Mouse (Mus musculus): ENCODE results near the gene Pced1b.

Pced1b gene

DNA sequence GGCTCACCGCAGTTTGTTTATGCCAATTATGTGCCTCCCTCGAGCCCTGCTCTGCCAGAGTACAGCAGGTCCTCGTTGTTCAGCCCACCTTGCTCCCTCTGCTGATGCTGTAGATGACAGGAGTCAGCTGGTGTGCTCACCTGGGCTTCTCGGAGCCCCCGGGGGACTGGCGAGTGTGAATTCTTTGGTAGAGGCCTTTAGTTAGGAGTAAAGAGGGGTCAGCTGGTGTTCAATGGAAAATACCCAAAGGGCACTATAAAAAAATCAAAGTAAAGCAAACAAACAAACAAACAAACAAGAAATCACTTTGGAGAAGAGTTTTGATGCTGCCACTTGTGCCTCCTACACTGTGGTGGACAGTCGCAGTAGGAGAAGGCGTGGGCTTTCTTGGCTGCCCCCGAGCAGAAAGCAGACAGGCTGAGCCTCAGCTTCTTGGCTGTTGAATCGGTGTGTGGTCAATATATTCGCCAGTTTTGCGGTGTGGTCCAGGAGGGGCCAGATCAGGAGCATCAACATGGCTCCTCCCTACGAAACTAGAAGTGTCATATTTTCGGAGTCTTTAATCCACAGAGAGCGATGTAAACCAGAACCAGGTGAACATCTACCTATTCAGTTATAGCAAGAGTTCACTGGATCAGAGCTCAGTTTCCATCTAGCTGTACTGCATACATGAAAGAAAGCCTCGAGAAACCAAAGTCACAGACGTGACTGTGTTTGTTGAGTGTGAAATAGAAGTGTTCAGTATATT, 11.8 kb downstream of the Pced1b start:
- no peak for DNase-seq

DNA sequence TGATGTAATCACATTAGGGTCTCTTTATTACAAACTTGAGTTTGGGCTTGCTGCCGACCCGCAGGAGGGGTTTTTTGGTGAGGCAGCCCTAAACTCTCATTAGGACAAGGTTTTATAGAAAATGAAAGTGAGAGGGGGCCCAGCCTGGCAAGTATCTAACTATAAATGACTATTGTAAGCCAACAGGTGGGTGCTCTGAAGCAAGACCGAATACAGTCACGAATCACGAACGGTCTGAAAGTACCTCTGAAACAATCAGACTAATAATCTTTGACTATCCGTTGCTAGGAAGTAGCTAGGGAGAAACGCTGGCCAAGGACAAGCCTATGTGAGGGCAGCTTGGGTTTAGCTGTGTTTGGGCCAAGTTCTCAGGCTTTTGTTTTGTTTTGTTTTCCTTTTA, 12.4 kb downstream of the Pced1b start:
- DNase-seq, result no peak

DNA sequence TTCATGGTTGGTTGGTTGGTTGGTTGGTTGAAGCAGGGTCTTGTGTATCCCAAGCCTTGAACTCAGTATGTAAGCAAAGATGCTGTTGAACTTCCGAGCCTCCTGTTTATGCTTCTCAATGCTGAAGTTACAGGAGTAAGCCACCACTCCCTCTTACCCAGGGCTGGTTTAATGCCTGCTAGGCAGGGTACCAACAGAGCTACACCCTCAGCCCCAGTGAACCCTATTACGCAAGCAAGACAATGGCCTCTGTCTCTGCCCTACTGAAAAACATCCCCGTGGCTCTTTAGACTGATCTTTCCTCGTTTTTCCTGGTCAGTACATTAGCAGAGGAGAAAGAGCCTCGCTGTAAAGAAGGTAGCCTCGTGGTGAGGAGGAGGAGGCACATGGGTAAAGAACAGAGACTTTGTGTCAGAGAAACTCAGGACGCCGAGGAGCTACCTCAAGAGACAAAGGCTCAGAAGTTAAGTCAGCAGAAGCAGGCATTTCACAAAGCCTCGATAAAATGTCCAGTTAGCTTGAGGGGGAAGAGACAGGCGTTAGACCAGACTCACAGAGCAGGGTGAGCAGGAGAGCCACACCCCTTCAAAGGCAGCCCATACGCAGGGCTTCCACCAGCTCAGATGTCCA, 13.2 kb downstream of the Pced1b start:
- no peak for DNase-seq

DNA sequence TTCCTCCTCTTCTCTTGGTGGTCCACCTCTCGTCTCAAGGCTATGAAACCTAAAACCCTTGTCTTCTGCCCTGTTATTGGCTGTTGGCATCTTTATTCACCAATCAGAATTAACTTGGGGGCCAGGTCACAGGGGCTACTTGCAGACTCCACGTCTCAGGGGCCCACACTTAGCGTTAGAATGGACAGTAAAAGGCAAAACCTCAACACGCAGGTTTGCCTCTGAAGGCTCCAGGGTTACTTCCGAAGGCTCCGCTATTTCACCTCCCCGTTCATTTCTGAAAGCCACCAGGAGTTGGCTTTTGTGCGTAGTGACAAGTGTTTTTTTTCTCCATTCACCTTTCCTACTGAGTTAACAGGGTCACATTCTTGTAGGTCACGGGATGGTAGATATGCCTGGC, 15.3 kb downstream of the Pced1b start:
- DNase-seq, result no peak

DNA sequence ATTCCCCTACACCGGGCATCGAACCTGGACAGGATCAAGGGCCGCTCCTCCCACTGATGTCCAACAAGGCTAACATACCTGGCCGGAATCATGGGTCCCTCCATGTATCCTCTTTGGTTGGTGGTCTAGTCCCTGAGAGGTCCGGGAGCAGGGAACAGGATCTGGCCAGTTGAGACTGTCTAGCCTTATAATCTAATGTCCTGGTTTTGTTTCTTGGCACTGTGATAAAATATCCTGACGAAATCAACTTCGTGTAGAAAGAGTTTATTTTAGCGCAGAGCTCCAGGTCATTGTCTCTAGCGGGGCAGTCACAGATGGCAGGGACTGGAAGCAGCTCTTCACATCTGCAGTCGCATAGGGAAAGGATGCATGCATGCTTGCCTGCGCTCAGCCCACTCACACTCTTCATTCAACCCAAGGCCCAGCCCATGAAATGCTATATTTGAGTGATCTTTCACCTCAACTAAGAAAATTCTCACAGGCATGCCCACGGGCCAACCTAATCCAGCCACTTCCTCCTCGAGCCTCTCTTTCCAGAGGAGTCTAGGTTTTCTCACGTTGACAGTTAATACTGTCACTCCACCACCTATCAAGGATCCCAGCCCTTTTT, 19.4 kb downstream of the Pced1b start:
- DNase-seq, result no peak

DNA sequence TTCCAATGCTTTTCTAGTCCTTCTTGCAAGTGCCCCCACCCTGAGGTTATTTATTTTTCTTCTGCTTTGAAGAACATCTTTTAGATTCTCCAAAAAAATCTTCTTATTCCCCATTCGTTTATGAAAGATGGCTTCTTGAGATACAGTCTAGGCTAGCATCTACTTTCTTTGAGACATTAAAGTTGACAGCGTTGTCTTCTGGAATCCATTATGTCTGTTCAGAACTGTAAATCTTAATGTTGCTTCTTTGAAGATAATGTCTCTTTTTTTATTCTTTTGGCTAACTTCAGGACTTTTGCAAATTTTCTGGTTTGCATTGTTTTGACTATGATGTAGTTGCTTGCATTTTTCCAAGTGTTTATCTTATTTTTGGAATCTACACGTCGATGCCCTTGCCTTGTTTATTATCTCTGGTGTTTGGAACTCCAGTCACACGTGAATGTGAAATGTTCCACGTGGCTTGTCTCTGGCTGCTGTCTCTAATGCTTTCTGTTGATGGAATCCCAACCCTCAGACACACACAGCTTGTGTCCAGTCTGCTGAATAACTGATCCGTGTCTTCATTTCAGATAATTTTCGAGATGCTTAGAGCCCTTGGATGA, 20.3 kb downstream of the Pced1b start:
- DNase-seq, result no peak

DNA sequence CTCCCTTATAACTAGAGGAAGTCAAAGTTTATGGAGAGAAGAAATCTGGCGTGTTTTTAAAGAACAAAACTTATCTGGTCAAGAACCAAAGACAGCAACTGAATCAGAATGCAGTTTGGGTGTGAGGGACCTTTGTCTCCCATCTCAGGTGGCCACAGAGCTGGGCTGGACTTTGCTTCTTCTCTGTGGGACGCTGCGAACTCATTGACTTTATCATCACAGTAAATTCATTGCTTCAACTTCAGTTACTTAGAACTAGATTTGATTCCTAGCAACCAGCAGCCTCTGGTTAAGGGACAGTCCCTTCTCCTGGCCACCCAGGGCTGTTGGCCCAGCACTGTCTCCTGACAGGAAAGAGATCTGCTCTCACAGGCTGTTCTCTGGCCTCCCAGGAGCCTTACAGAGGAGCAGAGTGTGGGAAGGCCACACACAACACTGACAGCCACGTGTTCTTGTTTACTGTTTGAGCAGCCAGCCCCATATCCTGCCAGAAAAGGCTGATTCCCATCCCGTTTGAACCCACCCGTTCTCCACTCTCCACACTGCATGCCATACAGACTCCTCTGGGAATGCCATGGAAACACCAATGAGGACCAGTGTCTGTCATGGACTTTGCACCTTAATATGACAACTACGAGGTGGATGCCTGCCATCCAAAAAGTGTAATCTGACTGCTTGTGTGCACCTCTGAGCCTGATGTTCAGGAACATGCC, 25.2 kb downstream of the Pced1b start:
- DNase-seq, result no peak

DNA sequence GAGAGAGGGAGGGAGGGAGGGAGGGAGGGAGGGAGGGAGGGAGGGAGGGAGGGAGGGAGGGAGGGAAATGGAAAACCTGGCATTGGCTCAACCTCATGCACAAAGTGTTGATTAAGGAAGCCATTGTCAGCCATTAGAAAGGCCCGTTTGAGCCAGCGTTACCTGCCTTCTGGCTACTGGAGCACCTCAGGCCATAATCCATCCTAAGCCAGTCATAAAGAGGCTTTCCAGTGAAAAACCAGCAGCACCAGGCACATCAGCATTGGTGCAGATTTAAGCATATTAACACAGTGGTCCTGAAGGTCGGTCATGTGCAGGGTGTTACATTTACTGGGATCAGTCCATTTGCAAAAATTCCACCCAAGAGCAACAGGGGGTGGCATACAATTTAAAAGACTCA, 25.9 kb downstream of the Pced1b start:
- no peak for DNase-seq

DNA sequence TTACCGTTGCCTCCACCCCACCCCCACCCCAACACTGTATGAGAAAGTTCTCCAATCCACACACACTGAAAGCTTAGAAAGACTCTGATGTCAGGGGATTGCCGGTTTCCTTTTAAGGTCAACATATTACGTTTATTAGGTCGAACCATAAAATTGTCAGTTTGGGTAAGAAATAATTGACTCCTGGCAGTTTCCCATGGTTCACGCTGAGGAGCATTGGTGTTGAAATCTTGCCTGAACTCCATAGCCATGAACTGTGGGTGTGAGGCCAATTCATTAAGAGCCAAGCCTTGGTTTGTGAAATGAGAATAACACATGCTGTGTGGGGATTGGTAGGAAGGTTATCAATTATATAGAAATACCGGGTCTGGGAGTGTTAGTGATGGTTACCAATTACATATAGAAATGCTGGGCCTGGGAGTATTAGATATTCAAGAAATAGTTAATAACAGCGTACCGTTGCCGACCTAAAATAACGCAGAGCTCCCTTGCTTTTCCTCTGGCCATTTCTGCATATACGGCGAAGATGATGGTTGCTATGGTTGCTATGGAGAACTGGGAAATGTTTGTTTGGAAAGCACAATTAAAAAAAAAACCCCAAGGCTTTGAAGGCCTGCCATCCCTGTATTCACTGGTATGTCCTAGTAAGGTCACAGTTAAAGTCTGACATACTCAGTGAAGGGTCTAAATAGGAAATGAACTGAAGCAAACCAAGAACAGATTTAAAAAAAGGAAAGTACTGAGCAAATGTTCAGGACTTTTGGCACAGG, 28.9 kb downstream of the Pced1b start:
- no peak for DNase-seq

DNA sequence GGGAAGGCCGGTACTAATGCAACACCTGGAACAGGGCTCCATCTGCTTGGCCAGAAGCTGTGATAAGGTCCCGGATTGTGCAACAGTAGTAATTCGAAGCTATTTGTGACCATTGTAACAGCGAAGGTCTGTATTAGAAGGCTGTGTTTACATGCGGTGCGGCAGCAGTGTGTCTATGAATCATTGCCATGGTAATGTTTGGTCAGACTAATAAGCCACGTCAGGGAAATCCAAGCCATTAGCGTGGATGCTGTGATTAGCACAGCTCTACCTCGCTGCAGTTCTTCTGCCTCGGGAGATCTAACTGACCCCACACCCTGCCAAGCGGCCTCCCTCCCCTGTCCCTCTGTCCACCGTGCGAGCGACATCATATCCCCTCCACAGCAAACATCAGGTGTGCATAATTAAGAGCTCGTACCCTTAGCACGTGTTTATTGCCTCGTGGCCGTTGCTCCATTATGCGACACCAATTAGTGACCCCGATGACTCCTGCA, 29.8 kb downstream of the Pced1b start:
- no peak for DNase-seq

DNA sequence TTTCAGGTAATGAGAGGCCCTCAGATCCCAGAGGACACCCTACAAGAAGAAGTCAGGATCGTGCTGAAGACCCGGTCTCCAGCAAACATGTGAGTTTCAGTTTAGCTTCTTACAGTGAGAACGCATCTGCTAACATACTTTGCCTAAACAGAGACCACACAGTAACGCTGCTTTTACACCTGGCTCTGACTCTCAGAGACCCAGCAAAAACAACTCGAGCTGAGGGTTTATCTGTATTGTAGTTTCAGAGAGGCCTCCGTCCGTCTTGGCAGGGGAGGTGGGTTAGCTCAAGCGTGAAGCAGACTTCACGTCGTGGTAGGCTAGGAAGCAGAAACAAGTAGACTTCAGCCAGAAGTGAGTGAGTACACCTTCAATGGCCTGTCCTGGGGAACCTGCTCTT, 30.4 kb downstream of the Pced1b start:
- no peak for DNase-seq

DNA sequence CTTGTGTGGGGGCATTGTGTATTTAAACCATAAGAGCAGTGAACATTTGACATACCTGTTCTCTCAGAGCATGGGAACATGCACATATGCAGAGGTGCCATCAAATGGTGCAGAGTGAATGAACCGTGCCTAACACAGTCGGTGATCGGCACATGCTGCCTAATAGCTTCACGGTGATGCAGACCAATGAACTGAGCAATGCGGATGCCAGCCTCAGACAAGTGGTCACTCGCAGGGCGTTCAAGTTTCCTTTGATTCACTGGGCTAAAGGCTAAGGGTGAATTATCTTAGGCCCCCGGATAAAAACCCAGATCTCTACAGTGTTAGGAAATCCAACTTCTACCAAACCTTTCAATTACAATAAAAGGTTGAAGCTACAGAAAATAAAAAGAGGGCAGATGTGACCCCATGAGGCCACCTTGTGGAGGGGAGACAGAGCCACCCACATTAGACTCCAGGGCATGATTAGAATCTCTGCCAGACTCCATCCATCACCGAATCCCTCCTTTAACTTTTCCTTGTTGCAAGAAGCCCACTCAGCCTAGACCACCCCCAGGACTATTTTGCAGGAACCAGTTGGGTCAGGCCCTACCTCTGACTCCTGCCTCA, 31.5 kb downstream of the Pced1b start:
- no peak for DNase-seq

DNA sequence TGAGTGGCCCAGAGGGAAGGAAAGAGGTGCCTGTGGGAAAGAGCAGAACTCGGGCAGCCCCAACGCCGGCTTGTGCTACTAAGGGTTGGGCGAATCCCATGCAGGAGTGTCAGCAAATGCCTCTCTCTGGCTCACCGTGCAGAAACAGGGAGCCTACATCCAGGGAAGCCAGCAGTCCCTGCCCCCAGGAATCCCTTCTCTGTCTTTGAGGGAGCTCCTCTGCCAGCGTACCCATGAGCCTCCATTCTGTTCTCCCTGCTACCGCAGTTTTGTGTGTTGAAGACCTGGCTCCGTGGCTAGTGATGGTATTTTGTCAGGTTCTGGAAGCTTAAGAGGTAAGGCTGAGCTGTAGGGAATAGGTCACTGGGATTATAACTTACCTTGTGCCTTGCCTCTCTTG, 33.2 kb downstream of the Pced1b start:
- no peak for DNase-seq

DNA sequence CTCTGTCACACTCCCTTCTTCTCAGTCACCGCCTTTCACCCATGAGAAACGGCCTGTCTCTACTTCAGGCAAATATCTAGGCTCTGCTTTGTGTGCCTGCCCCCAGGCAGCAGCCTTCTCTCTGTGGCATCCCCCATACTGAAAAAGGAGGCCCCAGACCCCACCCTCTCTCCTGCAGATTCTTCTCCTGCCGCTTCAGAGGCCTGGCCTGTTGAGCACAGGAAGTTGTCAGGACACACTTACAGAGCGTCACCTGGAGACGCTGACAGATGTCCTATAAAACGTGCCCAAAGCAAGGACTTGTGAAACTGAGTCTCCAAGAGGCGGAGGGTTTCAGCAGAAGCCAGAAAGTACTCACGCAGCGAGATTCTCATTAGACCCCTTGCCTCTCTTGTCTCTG, 33.9 kb downstream of the Pced1b start:
- no peak for DNase-seq

DNA sequence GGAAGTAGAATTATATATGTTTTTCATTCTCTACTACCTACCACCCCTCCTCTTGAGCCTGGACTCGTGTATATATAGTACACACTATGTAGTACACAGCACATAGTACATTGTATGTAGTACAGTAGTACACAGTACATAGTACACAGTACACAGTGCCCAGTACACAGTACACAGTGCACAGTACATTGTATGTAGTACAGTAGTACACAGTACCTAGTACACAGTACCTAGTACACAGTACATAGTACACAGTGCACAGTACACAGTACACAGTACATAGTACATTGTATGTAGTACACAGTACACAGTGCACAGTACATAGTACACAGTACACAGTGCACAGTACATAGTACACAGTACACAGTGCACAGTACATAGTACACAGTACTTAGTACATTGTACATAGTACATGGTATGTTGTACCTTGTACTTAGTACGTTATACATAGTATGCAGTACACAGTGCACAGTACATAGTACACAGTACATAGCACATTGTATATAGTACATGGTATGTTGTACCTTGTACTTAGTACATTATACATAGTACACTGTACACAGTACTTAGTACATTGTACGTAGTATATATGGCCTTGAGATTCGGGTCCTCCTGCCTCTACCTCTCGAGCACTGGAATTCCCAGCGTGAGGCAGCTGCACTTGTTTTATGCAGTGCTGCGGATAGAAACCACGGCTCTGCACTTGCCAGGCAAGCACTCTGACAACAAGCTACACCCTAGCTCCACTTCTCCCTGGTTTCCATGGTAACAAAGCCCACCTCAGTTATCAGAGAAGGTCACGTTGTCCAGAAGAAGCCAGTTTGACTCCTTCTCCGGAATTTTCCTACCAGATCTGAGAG, 35.0 kb downstream of the Pced1b start:
- no peak for DNase-seq

DNA sequence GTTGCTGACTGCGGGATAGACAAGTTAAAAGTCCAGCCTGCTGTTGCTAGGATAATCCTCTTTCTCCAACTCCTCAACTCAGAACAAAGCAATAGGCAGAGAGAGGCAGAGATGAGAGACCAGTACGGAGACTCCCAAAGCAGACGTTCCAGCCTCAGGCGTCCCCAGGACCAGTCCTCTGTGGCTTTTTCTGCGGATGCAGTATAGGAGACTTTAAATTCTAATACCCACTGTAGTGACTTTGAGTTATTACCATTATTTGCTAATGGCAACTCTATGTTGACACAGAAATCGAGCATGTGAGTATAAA, 35.6 kb downstream of the Pced1b start:
- DNase-seq, result no peak

DNA sequence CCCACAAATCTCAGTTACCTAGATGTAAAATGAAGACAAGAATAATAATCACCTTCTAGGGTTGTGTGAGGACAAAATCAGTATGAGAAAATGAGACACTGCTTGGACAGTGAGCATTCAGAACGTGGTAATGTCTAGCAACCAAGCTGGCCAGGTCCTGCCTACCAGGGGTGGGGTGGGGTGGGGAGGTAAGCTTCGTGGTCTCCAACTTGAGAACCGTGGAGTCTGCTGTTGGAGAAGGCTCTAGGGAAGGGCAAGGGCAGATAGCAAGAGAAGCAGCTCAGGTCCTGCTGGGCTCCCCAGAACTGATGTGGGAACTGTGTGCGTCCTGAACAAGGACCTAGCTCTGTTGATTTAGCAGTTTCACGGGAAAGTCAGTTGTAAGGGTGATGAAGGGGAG, 37.3 kb downstream of the Pced1b start:
- DNase-seq, result no peak

DNA sequence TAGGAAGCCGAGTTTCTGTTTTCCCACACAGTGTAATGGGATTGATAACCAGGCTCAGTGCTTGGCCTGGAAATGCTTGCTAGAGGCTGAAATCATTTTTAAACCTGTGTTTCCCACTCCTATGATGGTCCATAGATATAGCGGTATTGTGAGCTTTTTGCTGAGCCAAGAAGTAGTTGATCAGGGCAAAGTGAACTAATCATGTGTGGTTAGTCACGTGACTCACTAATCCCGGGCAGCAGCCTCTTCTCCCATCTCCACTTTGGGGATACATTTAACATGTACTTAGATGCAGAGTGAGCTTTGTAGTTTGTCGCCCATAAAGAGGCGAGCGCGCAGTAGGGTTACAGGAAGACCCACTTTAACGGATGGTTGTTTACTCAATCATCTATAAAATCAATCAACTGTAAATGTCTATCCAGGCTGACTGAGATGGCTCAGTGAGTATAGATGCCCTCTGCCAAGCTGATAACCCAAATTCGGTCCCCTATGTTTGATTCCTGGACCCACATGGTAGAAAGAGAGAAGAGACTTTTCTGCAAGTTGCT, 38.8 kb downstream of the Pced1b start:
- no peak for DNase-seq

DNA sequence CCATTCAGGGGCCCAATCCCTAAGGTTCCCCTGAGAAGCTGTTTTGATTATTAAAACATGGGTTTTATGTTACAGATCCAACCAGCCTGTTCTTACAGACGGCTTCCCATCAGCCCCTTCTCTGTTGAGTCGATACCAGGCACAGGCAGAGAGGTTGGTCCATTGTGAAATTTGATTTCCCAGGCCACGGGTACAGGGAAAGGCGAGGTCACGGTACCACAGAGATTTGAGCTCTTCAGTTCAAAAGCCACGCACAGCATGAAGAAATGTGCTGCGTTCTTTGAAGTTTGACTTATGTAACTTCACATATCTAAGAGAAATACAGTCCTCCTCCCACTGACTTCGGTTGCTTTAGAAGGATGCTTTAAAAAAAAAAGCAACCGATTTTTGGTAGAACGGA, 39.8 kb downstream of the Pced1b start:
- DNase-seq, result no peak

DNA sequence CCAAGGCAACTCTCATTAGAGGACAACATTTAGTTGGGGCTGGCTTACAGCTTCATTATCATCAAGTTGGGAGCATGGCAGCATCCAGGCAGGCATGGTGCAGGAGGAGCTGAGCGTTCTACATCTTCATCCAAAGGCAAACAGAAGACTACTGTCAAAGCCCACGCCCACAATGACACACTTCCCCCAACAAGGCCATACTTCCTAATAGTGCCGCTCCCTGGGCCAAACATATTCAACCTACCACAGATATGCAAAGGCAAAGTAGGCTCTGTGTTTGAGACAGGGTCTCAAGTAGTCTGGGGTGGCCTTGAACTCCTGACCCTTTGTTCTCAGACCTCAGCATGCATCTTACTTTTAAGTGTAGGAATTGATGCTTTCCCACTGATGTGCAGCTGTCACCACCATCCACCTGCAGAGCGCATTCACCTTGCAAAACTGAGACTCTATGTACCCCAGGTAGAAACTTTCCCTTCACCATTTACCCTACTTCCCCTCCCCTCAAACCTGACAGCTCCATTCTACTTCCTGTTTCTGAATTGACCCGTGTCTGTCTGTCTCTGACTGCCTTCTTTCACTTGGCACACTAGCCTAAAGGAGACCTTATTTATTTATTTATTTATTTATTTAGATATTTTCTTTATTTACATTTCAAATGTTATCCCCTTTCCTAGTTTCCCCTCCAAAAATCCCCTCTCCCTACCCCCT, 40.7 kb downstream of the Pced1b start:
- DNase-seq, result no peak

Measured in thymus, postnatal 4 days (tissue).